Mouse (Mus musculus) heart, adult 2 months (tissue): Measurements from ENCODE around the gene Pde4c.

ENCODE experiments used
- EP300 ChIP-seq: fragments of 200-500 bp; IDR thresholded peaks from 2 replicates; pipeline ENCODE4 v1.6.1; 2011; ENCODE audit warnings: low read depth, low read length, control low read depth; ENCODE audit not compliant: insufficient read depth
- POLR2A ChIP-seq: fragments of 200-500 bp; IDR thresholded peaks from 2 replicates; pipeline ENCODE4 v1.6.1; 2011; ENCODE audit warnings: mild to moderate bottlenecking, low read depth, low read length, control low read depth; ENCODE audit not compliant: insufficient read depth

DNA sequence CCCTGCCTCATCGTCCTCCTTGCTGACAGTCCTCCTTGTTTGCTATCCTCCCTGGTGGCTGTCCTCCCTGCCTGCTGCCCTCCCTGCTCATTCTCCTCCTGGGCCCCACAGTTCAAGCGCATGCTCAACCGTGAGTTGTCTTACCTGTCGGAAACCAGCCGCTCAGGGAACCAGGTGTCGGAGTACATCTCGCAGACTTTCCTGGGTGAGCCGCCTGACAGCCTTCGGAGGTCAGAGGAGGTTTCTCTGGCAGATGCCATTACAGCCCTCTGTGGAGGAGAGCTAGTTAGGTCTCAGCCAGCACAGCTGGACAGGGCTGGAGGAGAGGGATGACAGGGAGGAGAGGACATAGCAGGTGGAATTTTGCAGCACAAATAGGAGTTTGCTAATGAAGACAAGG lies 23.2 kb downstream of the Pde4c start:
- TF ChIP-seq POLR2A, result no peak
- TF ChIP-seq EP300, result no peak
